Mouse (Mus musculus) liver, adult 2 months (tissue): Measurements from ENCODE around the gene Hephl1. TPM values are rescaled to one million over a fixed set of nuclear protein-coding genes. Genes with fewer than 3 reads are reported as not detected.

ENCODE experiments used
- DNase-seq: peaks from one replicate; pipeline ENCODE4 v3.0.0-alpha.2; 2011; ENCODE audit warnings: low read depth, low spot score; ENCODE audit errors: extremely low read depth
- H3K27ac ChIP-seq: fragments of 200-500 bp; replicated peaks from 2 replicates; pipeline ENCODE4 v1.5.1; 2012; ENCODE audit warnings: low read depth, mild to moderate bottlenecking, control low read depth, inconsistent platforms, low read length; ENCODE audit not compliant: insufficient read depth
- H3K27me3 ChIP-seq: fragments of 200-500 bp; 2 replicates; pipeline ENCODE4 v1.6.1; 2012; ENCODE audit warnings: mild to moderate bottlenecking, moderate library complexity, low read length, inconsistent platforms; ENCODE audit not compliant: control insufficient read depth, insufficient read depth
- H3K36me3 ChIP-seq: fragments of 200-500 bp; 2 replicates; pipeline ENCODE4 v1.6.1; 2012; ENCODE audit warnings: low read length, inconsistent platforms; ENCODE audit not compliant: control insufficient read depth, insufficient read depth
- H3K4me1 ChIP-seq: fragments of 200-500 bp; 2 replicates; pipeline ENCODE4 v1.6.1; 2011; ENCODE audit warnings: low read length; ENCODE audit not compliant: control insufficient read depth, insufficient read depth
- H3K4me3 ChIP-seq: fragments of 200-500 bp; 2 replicates; pipeline ENCODE4 v1.5.1; 2011; ENCODE audit warnings: low read depth, mild to moderate bottlenecking, control low read depth, low read length, moderate library complexity; ENCODE audit not compliant: insufficient read depth
- H3K79me2 ChIP-seq: fragments of 200-500 bp; 2 replicates; pipeline ENCODE4 v1.6.1; 2012; ENCODE audit warnings: inconsistent platforms, mild to moderate bottlenecking, low read length, moderate library complexity; ENCODE audit not compliant: control insufficient read depth, insufficient read depth
- H3K9ac ChIP-seq: fragments of 200-500 bp; 2 replicates; pipeline ENCODE4 v1.6.1; 2012; ENCODE audit warnings: low read depth, mild to moderate bottlenecking, control low read depth, inconsistent platforms, low read length
- CTCF ChIP-seq: fragments of 200-500 bp; IDR thresholded peaks from 2 replicates; pipeline ENCODE4 v1.5.1; 2011; ENCODE audit warnings: low read depth, low read length, control low read depth
- POLR2A ChIP-seq: fragments of 200-500 bp; IDR thresholded peaks from 2 replicates; pipeline ENCODE4 v1.6.1; 2011; ENCODE audit warnings: low read length, control low read depth; ENCODE audit not compliant: insufficient read depth; ENCODE audit errors: extremely low read depth
- WGBS: fragments of 180-500 bp; shearing (Covaris S2); methylation state at CpG from one replicate; pipeline ENCODE4 v1.1.7; 2018; 5-methylcytosine and 5-hydroxymethylcytosine counted together
- polyA plus RNA-seq: library from polyadenylated mRNA; depleted of rRNA; stranded (reverse); fragments of >200 nt; gene quantifications from 2 replicates; pipeline ENCODE4 v1.2.3, GENCODE M21; 2012; rRNA removed
- total RNA-seq: library from RNA; depleted of rRNA; stranded (reverse); fragments of >200 nt; gene quantifications from 2 replicates; pipeline ENCODE4 v1.2.3, GENCODE M21; 2014; rRNA removed

Gene Hephl1
- total and polyA plus RNA-seq, 2 experiments = not detected

DNA sequence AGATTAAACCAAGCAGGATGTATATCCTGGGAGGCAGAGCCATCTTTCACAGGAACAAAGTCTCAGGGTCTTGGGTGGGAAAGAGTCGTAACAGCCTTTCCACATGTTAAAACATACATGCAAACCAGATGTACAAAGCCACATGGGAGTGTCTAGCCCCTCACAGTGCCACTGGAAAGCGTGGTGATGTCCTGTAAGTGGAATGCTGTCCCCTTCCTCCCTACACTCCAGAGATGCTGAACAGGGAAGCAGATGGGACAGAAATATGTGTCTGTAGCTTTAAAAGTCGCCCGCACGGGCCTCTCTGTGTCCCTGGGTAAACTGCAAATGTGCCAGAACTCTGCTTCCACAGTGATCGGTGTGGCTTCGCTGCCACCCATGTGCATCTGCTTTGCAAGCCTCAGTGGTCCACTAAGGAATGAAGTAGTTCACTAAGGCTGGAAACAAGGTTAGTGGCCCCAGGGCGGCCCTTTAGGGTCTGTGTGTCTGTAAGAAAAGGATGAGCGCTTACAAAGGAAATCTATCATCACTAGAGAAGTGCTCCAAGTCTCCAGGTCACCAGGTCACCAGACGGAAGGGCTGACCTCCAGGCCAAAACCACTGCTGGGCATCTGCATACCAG is 108.1 kb downstream of the Hephl1 start:
- DNase-seq = no peak
- WGBS = 75% methylated on average over 10 of the region's 10 CpGs
- no peak overlapping the region for H3K9ac ChIP-seq

GRCm38 (mm10) chr9:15002995-15003613 is 108.8 kb downstream of the Hephl1 start:
- no peaks in the 10 kb centered on the region for H3K79me2 ChIP-seq
- 83% methylated on average over 6 of the region's 6 CpGs for WGBS
- no peak for DNase-seq
- H3K27ac ChIP-seq = no peak overlapping the region
- H3K4me3 ChIP-seq = no peak overlapping the region
- H3K9ac ChIP-seq = no peak overlapping the region
- TF ChIP-seq CTCF (no peak), POLR2A (no peak)
- H3K27me3 ChIP-seq = no peaks in the 10 kb centered on the region
- no peaks in the 10 kb centered on the region for H3K4me1 ChIP-seq
- no peaks in the 10 kb centered on the region for H3K36me3 ChIP-seq

More for the DNA sequence above, 108.1 kb downstream of the Hephl1 start:
- TF ChIP-seq CTCF = no peak
- no peak for TF ChIP-seq POLR2A
- Histone ChIP-seq H3K27me3 (no peaks in the 10 kb centered on the region), H3K79me2 (no peaks in the 10 kb centered on the region), H3K36me3 (no peaks in the 10 kb centered on the region), H3K4me3 (no peak overlapping the region), H3K4me1 (no peaks in the 10 kb centered on the region), H3K27ac (no peak overlapping the region)

Other genes with a start within 250 kb of the Hephl1 start
- gene Izumo1r, start 208.2 kb downstream of the Hephl1 start, total RNA-seq = not detected in 2 replicates
- 0.20 and 0.40 TPM in 2 replicates for gene Izumo1r, start 208.2 kb downstream of the Hephl1 start, polyA plus RNA-seq
- gene Panx1, start 66.6 kb downstream of the Hephl1 start, total RNA-seq = 1.0 and 1.7 TPM in 2 replicates
- gene Panx1, start 66.6 kb downstream of the Hephl1 start, polyA plus RNA-seq = 0.88 and 1.0 TPM in 2 replicates
- 0.07 and 0.09 TPM in 2 replicates for gene Vstm5, start 126.9 kb upstream of the Hephl1 start, total RNA-seq
- 0.15 and 0.24 TPM in 2 replicates for gene Vstm5, start 126.9 kb upstream of the Hephl1 start, polyA plus RNA-seq
- gene Med17, start 167.8 kb upstream of the Hephl1 start, total RNA-seq = 8.5 and 10.7 TPM in 2 replicates
- 12.6 and 12.9 TPM in 2 replicates for gene Med17, start 167.8 kb upstream of the Hephl1 start, polyA plus RNA-seq
- gene Taf1d, start 194.1 kb upstream of the Hephl1 start, total RNA-seq = 179 and 188 TPM in 2 replicates
- 4.1 and 6.8 TPM in 2 replicates for gene Taf1d, start 194.1 kb upstream of the Hephl1 start, polyA plus RNA-seq
- gene 4931406C07Rik, start 194.3 kb upstream of the Hephl1 start, total RNA-seq = 122 and 174 TPM in 2 replicates
- gene 4931406C07Rik, start 194.3 kb upstream of the Hephl1 start, polyA plus RNA-seq = 48.2 and 56.1 TPM in 2 replicates
- gene Cep295, start 245.7 kb upstream of the Hephl1 start, total RNA-seq = 3.8 and 4.9 TPM in 2 replicates
- 0.47 and 1.5 TPM in 2 replicates for gene Cep295, start 245.7 kb upstream of the Hephl1 start, polyA plus RNA-seq